Mouse (Mus musculus) ES-E14 (cell line): ENCODE measurements around the gene Grin1.

Experiments used
- CHD2 ChIP-seq: IDR thresholded peaks from 2 replicates; pipeline ENCODE4 v1.6.1; 2014; ENCODE audit warnings: mild to moderate bottlenecking, low read depth, low read length, inconsistent platforms
- HCFC1 ChIP-seq: IDR thresholded peaks from 2 replicates; pipeline ENCODE4 v1.6.1; 2012; ENCODE audit warnings: low read length, inconsistent platforms, borderline replicate concordance; ENCODE audit not compliant: insufficient read depth
- ZC3H11A ChIP-seq: IDR thresholded peaks from 2 replicates; pipeline ENCODE4 v1.6.1; 2012; ENCODE audit warnings: low read depth, mild to moderate bottlenecking, inconsistent platforms, low read length, borderline replicate concordance

DNA sequence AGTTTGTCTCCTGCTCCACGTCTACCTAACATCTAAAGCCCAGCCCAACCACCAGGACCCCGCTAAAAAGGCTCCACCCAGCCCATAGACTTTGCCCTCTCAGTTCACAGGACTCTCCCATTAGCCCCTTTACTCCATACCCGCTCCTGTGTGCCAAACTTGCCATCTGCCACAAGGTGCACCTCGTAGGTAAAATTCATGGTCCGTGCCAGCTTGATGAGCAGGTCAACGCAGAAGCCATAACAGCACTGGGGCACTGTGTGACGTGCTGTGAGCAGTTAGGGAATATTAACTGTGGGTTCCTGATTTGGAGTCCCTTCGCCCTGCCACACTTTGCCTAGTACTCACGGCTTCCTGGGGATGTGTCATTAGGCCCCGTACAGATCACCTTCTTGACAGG lies 20.9 kb downstream of the Grin1 start:
- TF ChIP-seq HCFC1 (no peak), CHD2 (no peak), ZC3H11A (no peak)
